Mouse (Mus musculus) spleen, adult 12 weeks (tissue): Measurements from ENCODE around the gene Dlgap1.

Source experiments
- DNase-seq: peaks from one replicate; pipeline ENCODE4 v3.0.0; 2022; ENCODE audit warnings: low spot score

The Dlgap1 gene

DNA sequence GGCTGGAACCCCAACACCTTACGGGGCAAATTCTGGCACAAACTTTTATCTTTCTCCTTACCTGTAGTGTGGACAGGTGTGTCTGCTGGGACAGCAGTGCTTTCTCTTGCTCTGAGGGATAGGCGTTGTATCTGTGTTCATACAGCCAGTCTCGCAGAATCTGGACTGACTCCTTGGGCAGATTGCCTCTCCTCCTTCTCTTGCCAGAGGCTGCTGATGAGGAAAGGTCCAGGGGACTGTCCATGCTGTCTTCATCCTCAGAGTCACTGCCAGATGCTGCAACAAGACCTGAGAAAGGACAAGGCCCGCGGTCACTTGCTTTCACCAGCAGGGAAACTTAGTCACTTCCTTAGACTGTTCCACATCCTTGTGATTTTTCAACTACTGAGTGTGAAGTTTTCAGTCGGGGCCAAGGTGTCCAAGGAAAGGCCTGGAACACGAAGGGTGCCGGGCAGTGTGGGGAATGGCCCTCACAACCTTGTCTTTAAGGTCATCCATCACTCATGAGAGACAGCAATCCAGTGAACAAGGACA lies 877.3 kb downstream of the Dlgap1 start:
- DNase-seq: no peak

DNA sequence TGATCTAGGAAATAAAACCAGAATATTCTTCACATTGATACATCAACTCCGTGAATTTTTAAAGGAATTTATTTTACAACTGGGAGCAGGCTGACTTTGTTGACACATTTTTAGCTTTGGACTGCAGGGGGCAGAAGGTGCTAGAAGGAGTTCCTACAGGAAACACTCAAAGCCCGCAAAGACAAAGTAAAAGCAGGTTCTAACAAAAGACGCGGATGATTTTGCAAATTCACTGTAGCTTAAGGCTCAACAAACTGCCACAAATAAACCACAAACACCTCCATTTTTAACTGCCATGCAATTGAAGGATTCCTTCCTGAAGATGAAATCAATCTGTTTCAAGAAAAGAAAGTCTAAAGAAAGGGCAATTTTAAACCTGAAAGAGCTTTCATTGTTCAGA lies 878.2 kb downstream of the Dlgap1 start:
- DNase-seq: no peak

DNA sequence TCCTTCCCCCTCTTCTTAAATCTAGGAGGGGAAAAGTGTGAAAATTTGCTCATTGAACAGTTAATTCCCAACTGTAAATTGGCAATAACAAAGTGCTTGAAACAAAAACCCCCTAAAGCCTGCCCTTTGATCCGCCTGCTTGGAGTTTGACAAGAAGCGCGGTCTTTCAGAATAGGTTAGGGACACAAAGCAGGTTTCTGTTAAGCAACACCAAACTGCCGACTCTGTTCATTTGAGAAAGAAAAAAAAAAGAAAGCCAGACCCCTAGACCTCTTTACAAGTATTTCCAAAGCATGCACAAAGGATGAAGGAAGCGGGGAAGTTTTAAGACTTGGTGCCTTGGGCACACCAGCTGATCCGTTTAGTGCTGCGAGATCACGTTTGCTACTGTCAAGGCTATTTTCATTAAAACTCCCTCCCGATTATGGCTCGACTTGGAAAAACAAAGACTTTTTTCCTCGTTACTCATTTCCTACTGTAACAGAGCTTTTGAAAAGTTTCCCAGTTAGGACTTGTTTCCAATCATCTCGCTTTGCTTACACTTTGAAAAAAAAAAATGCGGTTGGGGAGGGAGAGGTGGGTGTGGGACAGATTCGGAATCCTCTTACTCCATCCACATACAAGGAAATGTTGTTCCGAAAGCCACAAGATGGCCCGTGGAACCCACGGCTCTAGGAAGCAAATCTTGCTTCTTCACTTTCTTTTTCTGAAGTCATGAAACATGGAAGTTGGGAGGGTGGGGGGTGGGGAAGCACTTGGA lies 879.1 kb downstream of the Dlgap1 start:
- no peak for DNase-seq

DNA sequence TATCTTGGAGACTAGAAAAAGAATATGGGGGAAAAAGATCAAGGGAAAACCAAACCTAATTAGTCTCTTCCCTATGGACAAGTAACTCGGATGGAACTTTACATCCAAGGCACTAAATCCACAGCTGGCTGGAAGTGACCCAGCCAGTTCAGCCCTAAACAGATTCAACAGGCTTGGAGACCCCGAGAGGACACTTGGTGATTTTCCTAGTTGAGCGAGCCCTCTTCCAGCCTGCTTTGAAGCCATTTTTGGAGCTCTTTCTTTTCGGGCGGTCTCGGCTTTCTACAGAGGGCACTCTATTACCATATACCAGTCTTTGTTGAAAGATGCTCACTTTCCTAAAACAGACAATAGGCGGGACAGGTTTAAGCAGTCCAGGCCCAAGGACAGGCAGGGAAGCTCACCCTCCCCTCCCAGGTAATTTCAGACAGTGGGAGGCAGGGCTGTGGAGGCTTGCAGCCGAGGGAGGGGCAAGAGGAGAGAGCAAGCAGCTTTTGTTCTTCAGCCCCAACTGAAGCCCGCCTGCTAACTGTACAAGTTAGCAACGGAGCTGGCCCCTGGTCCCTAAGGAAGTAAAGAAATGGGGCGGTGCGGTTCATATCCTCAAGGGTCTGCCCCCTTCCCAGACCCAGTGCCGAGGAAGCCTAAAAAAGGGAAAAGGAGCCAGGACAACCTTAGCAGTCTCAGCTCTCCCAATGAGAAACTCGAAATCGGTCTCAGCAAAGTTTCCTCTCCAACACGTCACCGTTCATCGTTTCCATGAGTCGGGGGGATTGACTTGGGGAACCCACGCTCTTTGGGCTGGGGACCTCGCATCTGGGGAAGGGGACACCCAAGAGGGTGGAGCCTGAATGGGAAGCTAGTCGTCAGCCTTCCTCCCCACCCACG lies 879.9 kb downstream of the Dlgap1 start:
- DNase-seq: peak; percentile 19

DNA sequence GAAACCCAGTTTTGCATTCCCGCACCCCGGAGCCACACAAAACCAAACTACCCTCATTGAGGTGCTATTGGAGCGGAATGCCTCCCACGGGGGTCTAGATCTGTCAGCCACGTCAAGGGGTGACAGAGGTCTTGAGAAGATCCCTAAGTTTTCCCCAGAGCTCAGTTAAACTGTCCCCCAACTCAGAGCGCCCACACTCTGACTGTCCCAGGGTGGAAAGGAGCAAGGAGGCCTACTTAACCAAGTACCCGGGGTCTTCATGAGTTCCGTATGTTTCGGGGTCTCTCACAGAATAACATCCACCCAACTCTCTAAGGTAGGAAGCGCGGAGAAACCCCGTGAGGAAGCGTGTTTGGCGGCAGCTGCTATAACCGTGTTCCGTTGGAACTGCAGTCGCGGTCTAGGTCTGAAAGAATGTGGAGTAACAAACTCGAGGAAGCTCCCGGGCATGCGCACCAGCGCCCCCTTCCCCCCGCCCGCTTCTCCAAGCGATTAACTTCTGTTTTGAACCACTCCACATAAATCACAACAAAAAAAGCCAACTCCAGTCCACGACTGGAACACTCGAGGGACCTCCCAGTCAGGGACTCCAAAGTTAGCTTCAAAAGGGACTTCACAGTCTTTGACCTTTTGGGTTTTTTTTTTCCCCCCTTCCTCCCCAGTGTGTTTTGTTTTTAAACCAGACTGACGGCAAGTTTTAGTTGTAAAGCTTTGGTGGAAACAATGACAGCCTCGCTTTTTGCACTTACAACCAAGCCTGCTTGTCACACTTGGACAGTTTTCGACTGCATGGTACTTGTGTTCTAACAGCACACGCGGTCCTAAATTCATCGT lies 880.7 kb downstream of the Dlgap1 start:
- peak; percentile 64 for DNase-seq

DNA sequence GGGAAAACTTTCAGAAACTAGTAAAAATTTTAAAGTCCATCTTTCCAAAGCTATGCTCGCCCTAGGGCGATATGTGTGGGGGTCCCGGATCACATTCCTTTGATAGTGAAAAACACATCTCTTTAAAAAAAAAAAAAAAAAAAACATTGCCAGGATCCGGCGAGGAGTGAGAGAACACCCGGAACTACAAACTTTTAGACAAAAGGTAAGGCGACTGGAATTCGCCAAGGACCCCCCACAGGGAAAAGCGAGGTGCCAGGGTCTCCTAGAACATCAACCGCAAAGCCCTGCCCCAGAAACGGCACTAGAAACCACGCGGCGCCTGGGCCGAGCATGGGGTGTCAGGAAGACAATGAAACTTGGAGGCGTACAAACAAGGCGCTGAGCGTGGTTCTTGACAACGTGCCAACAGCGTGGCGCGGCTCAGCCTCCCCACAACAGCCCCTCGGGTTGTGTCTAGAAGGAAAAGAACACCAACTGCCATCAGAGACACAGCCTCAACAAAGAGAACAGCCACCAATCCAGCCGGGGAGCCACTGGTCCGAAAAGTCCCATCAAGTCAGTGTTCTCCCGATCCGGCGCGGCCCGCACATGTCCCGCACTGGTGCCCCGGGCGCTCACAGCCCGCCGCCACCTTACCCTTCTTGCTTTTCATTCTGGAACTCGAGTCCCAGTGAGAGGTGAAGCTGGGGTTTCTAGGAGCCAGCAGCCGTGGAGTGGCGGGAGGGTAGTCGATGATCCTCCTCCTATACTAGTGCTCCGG lies 881.5 kb downstream of the Dlgap1 start:
- DNase-seq: peak; percentile 42

DNA sequence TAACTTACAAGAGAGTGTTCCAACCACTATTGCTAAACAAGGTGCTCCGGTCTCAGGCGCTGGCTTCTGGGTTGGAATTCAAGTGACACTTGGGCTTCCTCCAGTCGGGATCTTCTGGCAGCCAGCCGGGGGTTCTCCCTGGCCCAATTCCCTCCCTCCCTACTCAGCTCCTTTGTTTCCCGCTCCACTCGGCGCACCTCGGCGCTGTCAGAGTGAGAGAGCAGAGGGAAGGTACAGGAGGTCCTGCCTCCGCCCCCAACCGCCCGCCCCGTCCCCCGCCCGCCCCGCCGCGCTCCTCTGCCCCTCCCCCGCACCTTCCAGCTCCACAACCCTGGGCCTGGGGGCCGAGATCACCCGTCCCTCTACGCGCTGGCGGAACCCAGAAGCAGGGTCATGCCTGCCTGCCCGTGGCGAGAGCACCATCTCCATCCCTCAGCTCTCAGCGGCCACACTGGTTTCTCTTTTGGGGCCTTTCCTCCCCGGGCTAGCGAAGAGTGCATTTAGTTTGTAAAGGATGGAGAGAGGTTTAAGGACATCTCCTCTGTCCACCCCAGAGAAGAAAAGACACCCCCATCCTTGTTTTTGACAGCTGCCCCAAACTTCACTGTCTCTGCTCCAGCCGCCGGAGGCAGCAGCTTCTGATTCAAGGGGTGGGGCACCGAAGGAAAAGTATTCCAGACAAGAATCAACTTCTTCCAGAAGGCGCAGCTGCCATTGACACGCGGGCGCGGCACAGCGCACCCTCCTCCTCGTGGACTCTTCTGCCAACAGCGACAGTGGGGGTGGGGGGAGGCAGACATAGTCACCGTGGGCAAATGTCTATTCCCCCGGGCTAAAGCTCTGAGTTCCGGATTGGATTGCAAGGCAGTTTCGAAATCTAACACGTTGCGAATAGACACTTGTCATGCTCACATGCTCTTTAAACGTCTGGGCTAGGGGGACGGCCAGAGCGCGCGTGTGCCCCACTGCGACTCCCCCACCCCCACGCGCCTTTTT lies 882.4 kb downstream of the Dlgap1 start:
- DNase-seq: peak; percentile 51

DNA sequence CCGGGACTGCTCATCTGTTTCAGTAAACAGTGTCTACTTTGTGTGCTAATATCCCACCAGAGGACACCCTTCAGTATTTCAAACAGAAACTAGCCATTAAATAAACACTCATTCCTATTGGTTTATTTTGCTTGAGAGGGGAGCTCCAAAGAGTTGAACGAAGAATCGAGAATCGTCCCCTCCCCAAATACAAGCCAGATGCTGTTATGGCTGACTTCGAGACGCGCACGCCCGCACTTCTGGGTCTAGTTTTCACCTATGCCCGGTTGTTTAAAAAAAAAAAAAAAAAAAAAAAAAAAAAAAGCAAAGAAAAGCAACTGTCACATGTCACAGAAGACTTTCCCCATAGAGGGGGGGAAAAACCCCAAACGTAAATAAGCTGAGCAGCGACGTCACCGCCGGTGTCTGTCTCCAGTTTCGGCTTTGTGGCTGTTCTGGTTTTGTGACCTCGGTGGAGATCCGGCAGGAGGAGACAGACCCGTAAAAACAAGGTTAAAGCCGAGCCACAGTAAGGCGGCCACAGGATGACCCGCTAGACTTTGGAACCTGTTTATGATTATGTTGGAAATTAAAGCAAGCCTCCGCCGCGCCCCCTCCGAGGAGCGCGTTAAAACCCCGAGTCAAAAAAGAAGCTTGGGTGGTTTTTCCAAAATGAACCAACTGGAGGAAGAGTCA lies 883.3 kb downstream of the Dlgap1 start:
- DNase-seq: peak; percentile 65

DNA sequence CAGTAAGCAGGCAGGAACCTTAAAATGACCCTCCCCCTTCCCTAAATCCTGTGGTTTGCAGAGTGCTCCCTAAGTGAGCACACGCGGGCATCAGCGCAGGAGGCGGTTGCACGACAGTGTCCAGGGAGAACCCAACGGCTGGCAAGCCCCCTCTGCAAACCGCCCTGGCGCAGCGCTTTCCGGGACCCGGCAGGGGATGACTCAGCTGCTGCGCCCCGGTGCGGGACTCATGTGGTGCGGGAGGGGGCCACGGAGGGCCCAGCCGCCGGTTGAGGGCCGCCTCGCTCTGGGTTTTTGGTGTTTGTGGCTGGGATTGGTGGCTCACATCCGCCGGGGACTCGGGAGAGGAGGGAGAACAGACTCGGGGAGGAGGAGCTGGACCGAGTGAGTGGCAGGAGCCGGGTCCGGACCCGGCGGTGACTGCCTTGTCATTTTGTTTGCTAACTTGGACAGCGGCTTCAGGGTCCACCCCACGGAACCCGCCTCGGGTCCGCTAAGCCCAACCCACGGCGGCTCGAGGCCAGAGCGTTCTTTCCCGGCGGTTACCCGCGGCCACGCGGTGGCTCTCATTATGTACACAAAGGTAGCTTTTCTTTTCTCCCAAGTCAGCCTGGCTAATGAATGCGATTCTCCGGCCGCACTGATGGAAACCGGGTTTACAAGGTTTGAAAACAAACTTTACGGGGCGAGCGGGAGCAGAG lies 884.0 kb downstream of the Dlgap1 start:
- DNase-seq: no peak

DNA sequence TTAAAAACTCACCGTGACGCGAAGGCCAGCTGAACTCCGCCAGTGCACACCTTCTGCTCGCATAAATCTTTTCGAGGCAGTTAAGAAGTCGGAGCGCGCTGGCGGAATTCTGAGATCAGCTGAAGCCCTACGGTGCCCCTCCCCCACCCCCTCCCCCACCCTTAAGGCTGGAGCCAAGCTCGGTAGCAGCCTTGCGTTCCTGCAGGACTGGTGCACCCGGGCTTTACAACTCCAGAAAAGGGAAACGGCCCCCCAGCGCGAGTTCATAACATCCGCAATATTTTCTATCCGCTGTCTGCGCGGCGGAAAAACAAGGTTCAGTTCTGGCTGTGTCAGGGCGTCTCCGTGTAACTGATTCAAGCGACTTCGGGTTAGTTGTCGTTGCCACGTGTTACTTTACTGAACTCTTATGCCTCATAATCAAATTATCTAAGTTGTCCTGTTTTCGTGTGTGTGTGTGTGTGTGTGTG lies 884.6 kb downstream of the Dlgap1 start, which contains the start of gene Tgif1:
Tgif1 (minus strand) TSS at position 111 of the 470 bp plus-strand sequence.
- DNase-seq: no peak

DNA sequence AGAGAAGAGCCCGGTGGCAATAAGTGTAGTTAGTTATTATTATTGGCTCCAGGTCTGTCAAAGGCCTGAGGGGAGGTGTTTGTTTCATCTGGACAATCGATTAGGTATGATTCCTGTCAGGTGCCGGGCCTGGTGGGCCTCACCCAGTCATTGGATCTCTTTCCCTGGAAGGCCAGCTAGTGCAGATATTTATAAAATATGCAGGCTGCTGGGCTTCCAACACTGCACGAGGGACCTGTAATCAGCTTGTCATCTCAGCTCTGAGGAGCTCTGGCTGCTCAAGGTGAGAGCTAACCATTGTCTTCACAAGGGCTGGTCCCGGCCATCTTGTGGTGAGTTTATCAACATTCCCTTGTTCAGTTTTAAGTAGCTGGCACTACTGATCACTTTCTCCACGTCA lies 885.1 kb downstream of the Dlgap1 start:
- DNase-seq: no peak

DNA sequence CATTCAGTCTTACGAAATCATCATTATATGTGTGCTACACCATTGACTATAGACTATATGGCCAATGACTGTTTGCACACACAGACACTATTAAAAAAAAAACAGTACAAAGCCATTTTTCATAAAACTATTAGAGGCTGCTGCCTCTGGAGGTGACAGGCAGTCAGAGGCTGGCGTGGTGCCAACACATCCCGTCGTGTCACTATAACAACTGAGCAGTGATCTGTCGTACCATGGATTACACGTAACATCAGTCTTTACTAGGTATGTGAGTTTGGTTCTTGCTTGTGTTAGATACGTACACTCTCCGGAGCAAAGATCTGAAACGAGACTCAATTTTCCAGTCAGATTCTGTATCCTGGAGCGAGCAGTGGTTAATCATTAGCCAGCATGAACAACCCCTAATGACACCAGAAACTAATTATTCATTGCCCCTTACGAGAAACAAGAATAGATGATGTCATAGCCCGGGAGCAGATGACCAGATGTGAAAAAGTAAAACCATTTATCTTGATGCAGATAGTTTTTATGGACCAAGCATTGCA lies 888.1 kb downstream of the Dlgap1 start:
- no peak for DNase-seq

DNA sequence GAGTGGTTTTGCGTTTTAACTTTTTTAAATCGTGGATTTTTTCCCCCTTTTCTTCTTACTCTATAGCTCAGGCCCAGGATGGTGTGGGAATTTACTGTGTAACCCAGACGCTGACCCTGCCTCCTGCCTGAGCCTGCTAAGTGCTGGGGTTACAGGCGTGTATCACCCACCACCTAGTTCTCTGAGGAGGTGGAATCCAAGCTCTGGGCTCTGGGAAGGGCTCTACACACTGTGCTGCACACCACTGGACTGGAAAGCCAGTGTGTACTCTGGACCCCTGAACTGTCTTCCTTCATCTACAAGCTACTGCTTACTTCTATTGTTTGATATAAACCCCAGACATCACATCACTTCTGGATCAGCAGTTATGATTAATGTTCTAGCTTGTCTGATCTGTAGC lies 889.9 kb downstream of the Dlgap1 start:
- DNase-seq: no peak

DNA sequence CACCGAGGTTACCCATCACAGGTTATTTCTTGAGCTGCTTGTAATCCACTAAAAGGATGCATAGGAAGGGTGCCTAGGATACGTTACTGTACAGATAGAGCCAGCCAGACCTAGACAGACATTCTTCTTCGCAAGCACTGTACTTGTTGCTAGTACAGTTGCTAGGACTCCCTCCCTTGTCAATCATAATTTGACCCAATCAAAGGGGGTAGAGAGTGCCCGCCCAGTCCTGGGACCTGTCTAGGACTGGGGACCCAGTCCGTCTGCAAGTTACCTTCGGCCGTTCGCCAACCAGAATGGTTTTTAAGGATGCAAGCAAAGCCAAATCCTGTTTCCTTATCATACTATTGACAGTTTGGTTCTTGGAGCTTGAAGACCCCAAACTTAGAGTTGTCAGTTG lies 895.2 kb downstream of the Dlgap1 start:
- no peak for DNase-seq

DNA sequence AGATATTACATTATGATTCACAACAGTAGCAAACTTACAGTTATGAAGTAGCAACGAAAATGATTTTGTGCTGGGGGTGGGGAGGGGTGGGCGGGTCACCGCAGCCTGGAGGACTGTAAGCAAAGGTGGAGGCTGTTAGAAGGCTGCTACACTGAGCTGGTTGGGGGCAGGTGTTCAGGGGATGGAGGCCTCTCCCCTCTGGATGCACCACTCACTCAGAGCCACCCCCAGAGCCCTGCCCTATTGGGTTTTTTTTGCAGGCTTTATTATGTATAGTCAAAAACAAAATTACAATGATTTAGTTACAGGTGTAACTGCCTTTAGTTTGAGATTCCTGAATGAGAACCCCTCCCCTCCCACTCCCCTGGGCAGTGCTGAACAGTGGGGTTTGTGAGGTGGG lies 895.8 kb downstream of the Dlgap1 start:
- DNase-seq: no peak

DNA sequence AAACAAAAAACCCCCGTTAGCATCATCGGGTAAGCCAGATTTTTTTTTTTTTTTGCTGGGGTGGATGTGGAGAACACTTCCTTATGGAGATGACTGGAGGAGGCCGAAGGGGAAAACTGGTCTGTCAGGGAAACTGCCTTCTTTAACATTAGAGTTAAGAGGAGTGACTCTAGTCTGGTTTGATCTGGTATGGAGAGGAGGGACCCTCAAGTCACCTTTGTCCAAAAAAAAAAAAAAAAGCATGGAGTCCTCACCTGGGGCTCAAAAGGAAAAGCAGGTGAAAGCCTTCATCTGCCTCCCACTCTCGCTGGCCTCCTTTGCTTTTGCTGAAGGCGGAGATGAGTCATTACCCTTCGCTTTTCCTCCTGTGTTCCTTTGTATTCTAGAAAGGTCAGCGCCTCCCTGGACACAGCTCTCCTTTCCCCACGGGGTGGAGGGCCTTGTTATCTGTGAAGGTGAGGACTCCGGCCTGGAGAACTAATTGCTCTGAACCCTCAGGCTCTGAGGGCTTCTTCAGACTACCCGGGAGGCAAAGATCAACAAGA lies 896.3 kb downstream of the Dlgap1 start:
- no peak for DNase-seq

DNA sequence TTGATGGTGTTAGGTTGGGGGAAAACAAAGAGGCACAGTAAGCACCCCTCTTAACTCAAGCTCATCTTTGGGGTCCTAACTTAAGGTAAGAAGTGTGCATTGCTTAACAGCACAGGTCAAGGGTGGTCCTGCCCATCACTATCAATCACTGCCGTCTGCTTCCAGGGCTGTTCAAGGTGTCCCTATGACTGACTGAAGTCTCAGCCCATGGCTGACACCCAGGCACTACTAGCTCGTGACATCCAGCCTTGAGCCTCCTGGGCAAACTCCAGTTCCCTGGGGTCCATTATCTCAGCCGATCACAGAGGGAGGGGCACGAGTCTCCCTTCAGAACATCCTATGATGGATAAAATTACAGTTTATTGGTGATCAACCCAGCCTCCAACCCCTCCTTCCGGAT lies 897.2 kb downstream of the Dlgap1 start:
- DNase-seq: no peak

DNA sequence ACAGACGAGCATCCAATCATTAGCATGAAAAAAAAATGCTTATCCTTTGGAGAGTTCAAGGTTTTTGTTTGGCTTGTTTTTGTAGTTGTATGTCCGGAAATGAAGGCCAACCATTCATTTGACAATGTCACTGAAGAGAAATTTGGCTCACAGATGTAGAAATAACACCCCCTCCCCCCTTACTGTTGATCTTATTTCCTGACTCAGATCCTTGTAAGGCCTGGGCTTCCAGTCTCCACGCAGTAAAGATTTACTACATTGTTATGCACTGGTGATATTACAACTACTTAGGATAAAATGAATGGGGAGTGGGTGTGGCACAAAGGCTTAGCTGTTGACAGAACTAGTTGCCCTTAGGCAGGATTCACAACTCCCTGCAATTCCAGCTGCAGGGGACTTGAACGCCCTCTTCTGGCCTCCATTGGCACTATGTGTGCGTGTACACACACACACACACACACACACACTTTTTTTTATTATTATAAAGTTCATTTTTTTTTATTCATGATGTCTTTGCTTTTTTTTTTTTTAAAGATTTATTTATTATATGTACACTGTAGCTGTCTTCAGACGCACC lies 897.8 kb downstream of the Dlgap1 start:
- no peak for DNase-seq
